Mouse (Mus musculus): ENCODE results near the gene Ino80e.

The Ino80e gene

DNA sequence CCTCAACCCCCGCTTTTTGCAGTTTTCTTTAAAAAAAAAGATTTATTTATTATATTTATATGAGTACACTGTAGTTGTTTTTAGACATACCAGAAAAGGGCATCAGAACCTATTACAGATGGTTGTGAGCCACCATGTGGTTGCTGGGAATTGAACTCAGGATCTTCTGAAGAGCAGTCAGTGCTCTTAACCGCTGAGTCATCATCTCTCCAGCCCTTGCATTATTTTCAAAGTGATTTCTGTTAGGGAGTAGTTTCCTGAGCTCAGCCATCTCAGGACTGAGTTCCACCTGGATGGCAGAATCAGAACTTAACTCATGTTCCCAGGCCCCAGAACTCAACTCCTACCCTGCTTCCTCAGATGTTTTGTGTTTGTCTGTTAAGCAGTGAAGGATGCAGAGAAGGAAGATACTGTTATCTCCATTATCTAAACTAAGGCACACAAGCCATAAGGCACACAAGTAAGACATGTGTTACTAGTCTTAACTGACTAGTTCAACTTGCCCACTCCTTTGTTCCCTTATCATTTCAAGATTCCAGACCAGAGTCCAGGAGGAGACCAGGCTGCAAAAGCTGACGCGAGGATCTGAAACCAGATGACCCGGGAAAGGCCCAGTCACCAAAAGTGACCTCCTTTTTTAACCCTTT is 52.3 kb downstream of the Ino80e start:
- no peak for DNase-seq (ENCODE audit: low spot score)

DNA sequence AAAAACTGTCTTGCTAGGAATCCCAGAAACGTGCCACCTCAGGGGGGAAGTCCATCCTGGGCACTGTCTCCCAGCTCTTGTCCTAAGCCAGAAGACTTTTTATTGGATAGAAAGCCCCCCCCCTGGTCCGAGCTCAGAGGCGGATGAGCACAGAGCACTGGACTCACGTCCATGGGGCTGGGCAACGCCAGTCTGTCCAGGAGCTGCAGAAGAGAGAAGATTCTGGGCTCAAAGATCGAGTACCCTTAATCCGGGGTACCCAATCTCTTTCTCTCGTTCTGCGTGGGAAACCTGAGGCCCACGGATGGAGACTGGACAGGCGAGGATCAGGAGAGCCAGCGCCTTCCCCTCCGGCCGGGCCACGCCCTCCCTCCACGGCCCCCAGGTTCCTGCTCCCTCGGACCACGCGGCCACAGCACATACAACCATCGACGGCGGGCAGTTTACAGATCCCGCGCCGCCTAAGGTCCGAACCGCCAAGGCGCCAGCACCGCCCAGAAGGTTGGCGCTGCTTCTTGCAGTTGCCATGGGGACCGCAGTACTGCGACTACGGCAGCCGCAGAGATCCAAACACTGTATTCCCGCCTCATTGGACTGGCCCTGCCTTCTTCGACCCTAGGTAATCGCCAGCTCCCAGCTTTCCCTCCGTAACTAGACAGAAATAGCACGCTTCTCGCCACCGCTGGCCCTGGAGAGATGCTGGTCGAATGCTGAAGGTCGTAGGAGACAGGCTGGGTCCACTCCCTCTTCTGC is 53.3 kb downstream of the Ino80e start:
- peak; percentile 73 for DNase-seq (ENCODE audit: low spot score)

DNA sequence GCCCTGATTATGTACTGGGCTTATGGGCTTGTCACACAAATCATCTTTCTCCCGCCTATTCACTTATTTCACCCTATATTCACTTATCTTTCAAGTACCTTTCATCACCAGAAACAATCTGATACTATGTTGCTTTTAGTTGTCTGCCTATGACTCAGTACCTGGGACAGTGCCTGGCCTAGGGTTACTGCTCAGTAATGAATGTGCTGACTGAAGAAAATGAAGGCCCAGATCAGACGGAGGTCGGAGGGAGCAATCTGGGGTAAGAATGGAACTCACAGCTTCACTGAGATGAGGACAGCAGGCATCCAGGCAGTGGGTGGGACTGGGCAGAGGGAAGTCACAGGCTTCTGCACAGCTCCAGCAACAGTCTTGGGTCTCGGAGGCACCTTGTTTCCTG is 54.8 kb downstream of the Ino80e start:
- DNase-seq (ENCODE audit: low spot score): no peak

DNA sequence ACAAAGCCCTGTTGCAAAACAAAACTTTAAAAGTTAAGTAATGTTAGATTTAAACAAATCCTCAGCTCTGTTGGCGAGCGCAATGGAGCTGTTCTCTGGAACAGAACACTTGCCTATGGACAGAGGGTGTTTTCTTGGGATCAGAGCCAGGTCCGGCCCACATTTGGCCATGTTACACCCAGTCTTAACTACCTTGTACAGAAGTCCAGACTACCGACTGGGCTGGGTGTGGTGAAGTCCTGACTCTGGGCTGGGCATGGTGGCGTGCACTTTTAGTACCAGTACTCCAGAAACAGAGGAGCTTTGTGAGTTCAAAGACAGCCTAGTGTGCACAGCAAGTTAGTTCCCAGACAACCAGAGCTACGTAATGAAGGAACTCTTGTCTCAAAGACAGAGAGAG is 55.2 kb downstream of the Ino80e start:
- DNase-seq (ENCODE audit: low spot score): no peak

DNA sequence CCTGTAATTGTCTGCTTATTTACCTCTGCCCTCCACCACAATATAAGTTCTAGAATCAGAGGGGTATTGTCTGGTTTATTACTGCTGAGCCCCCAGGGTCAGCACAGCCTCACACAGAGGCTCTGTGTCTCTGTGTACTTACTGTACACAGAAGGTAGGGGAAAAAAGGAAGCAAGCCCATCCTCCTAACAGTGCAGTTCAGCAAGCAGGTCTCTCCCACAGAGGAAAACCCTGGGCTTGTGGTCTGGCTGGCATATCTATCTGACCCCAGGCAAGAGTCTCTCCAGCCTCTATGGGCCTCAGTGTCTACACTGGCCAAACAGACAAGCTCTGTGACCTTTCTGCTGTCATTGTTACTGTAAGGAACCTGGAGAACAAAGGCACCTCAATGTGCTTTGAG is 58.4 kb downstream of the Ino80e start:
- DNase-seq (ENCODE audit: low spot score): no peak

DNA sequence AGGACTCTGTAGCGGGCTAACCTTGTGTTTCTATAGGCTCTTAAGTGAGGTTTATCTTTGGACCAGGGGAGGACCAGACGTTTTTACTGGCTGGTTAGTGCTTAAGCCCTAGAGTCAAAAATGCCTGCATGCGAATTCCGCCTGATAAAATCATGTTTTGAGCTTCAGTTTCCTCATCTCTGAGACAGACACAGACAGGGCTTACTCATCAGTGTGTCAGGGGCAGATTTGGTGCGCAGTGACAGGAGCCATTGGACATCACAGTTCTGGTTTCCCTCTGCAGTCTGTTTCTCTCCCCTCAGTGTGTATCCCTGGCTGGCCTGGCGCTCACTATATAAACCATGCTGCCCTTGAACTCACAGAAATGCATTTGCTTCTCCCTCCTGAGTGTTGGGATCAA is 59.0 kb downstream of the Ino80e start:
- no peak for DNase-seq (ENCODE audit: low spot score)

DNA sequence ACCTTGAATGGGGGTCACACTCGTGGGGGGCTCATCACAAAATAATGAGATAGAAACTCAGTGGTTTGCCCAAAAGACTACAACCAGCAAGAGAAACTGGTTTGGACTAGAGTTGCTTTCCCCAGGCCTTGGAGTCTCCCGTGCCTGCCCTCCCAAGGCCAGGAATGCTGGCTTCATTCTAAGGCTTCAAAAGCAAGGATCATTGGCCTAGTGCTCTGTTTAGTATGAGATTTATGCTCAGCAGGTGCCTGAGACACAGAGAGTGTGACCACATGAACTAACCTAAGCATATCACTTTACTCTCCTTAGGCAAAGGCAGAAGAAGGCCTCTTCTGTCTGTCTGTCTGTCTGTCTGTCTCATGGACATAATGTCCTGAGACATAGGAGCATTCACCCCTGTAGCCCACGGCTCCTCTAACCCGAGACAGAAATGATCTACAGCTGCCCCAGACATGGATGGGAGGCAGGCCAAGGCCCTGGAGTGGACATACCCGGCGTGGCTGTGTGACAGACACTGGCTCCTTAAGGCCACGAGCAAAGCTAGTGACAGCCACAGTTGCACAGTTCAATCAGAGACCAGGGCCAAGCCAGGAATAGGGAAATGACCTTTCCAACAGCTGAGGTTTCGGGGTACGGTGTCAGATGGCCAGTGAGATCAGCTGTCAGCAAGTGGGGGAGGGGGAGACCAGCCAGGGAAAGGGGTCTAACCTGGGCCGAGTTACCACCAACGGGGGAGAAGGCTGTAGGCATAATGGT is 59.9 kb downstream of the Ino80e start:
- no peak for DNase-seq (ENCODE audit: low spot score)

DNA sequence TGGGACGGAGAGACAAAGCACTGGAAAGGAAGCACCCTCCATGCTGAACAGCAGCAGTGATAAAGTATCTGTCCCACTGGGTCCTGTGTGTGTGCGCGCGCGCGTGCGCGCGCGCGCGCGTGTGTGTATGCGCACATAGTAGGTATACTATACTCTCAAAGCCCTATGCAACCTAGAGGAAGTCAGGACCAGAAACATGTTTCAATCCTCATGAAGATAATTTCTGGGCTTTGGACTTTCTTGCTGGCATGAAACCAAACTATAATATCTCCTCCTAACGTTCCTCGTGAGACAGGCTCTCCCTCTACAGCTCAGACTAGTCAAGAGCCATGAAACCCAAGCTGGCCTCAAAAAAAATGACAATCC is 61.1 kb downstream of the Ino80e start:
- DNase-seq (ENCODE audit: low spot score): no peak

All from ovary, postnatal 10 days (tissue).